Mouse (Mus musculus): ENCODE measurements around the gene Plekha8. TPM values are rescaled to one million over a fixed set of nuclear protein-coding genes. Genes with fewer than 3 reads are reported as not detected.
A peak's percentile ranks its signal among the peaks of the same experiment; 100 is the strongest.

Plekha8 gene
- total RNA-seq, 2 experiments from 2014 or later, result 6.0 to 7.5 TPM

GRCm38 (mm10) chr6:54586175-54586574, 8.7 kb upstream of the Plekha8 start:
- peak; percentile 44 for DNase-seq

GRCm38 (mm10) chr6:54586911-54587310, 8.0 kb upstream of the Plekha8 start:
- no peak for DNase-seq

- DNase-seq, result no peak
Observed at GRCm38 (mm10) chr6:54587683-54588082, 7.2 kb upstream of the Plekha8 start.

- DNase-seq, result no peak
Observed at GRCm38 (mm10) chr6:54588212-54588611, 6.7 kb upstream of the Plekha8 start.

GRCm38 (mm10) chr6:54590691-54591090, 4.2 kb upstream of the Plekha8 start:
- no peak for DNase-seq

GRCm38 (mm10) chr6:54591778-54592177, 3.1 kb upstream of the Plekha8 start:
- no peak for DNase-seq

GRCm38 (mm10) chr6:54592938-54593535, 1.9 kb upstream of the Plekha8 start:
- DNase-seq, result peak; percentile 88

- DNase-seq, result no peak
Observed at GRCm38 (mm10) chr6:54593766-54594468, 994 bp upstream of the Plekha8 start.

- DNase-seq, result no peak
Observed at GRCm38 (mm10) chr6:54595330-54595878, 493 bp downstream of the Plekha8 start.

GRCm38 (mm10) chr6:54597208-54597607, 2.3 kb downstream of the Plekha8 start, which contains the start of gene Fkbp14:
Gene Fkbp14 (minus strand): TSS chr6:54597308.
- no peak for DNase-seq

GRCm38 (mm10) chr6:54597711-54598110, 2.8 kb downstream of the Plekha8 start:
- DNase-seq, result no peak

- DNase-seq, result no peak
Observed at GRCm38 (mm10) chr6:54600681-54601347, 5.9 kb downstream of the Plekha8 start.

GRCm38 (mm10) chr6:54602891-54603290, 8.0 kb downstream of the Plekha8 start:
- no peak for DNase-seq

- DNase-seq, result peak; percentile 27
Observed at GRCm38 (mm10) chr6:54604001-54604715, 9.2 kb downstream of the Plekha8 start.

- DNase-seq, result no peak
Observed at GRCm38 (mm10) chr6:54606241-54606640, 11.3 kb downstream of the Plekha8 start.

GRCm38 (mm10) chr6:54617363-54617762, 22.5 kb downstream of the Plekha8 start:
- no peak for DNase-seq

GRCm38 (mm10) chr6:54619530-54619929, 24.6 kb downstream of the Plekha8 start:
- no peak for DNase-seq

- DNase-seq, result no peak
Observed at GRCm38 (mm10) chr6:54620357-54620756, 25.4 kb downstream of the Plekha8 start.

GRCm38 (mm10) chr6:54628381-54628780, 33.5 kb downstream of the Plekha8 start:
- no peak for DNase-seq

GRCm38 (mm10) chr6:54629734-54630133, 34.8 kb downstream of the Plekha8 start:
- DNase-seq, result no peak

GRCm38 (mm10) chr6:54631462-54631861, 36.6 kb downstream of the Plekha8 start:
- DNase-seq, result no peak

GRCm38 (mm10) chr6:54639877-54640276, 45.0 kb downstream of the Plekha8 start:
- no peak for DNase-seq

Data from gastrocnemius, postnatal 10 days (tissue).